Mouse (Mus musculus): ENCODE data around the gene Gcnt2.

The Gcnt2 gene

DNA sequence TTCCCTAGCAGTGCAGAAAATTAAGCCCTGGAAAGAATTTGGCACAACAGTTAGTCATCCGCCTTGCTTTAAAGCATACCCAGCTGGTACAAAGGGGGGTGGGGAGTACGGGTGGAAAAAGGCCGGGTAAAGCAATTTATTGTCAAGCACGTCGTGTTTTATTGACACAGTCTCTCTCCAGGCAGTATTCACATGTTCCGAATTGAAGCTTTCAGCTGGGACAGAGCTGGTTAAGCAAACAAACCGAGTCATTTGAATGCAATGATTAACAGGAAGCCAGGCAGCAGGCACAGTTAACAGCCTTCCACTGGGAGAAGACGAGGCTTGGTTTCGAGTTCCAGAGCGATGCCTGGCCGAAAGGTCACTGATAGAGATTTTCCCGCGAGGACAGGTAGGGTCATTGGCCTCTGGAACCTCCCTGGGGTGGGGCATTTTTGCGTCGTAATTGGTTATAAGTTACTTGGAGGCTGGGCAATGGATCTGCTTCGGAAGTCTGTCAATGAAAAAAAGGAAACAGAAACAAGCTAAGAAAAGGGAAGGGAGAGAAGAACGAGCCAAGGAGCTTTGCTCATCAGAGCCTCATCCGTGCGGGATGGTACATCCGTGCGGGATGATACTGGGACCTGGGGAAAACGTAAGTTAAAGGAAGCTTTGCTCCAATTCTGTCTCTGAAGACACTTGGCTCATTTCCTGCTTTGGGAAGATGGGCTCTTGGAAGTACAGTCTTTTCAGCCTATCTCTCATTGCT lies at the start of gene Gcnt2:
TSS of gene Gcnt2 (plus strand) at position 103 of the 748 bp plus-strand sequence.
- DNase-seq (ENCODE audit: extremely low spot score, low read depth, low spot score): no peak

GRCm38 (mm10) chr13:40820617-40821016 lies 38.9 kb upstream of the Gcnt2 start:
- no peak for DNase-seq (ENCODE audit: extremely low spot score, low read depth, low spot score)

GRCm38 (mm10) chr13:40821911-40822310 lies 37.6 kb upstream of the Gcnt2 start:
- DNase-seq (ENCODE audit: extremely low spot score, low read depth, low spot score): no peak

- no peak for DNase-seq (ENCODE audit: extremely low spot score, low read depth, low spot score)
These were observed 18.3 kb upstream of the Gcnt2 start for GRCm38 (mm10) chr13:40841146-40841787.

GRCm38 (mm10) chr13:40842141-40842540 lies 17.4 kb upstream of the Gcnt2 start:
- DNase-seq (ENCODE audit: extremely low spot score, low read depth, low spot score): no peak

- peak; percentile 41 for DNase-seq (ENCODE audit: extremely low spot score, low read depth, low spot score)
These were observed 16.0 kb upstream of the Gcnt2 start for GRCm38 (mm10) chr13:40843418-40844067.

DNA sequence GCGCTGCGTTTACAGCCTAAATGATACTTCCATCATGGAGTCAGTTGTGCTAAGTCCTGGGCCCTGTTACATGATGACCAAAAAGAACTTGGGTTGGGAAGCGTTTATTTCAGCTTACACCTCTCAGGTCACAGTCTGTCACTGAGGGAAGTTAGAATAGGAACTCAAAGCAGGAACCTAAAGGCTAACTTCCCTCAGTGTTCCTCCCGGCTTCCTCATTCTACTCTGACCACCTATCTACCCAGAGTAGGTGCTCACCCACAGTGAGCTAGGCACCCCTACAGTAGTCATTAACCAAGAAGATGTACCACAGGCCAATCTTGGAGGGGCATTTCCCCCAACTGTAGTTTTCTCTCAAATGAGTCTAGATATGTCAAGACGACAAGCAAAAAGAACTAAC lies 15.4 kb upstream of the Gcnt2 start:
- DNase-seq (ENCODE audit: extremely low spot score, low read depth, low spot score): no peak

DNA sequence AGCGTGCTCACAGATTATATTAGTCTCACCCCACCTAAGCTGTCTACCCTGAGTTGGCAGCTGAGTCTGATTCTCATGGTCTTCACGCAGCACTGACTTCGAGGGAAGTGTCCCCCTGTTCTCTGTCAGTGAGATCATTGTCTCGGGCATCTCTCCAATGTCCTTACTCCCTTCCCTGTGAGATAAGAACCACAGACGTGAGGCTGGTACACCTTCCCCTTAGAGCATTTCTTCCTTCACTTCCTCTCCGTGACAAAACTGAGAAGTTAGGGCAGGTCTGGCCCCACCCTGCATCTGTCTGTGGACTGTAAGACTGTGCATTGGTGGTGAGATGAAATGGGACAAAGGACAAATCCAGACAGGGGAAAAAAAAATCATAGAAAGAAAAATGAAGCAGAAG lies 13.6 kb upstream of the Gcnt2 start:
- DNase-seq (ENCODE audit: extremely low spot score, low read depth, low spot score): no peak

DNA sequence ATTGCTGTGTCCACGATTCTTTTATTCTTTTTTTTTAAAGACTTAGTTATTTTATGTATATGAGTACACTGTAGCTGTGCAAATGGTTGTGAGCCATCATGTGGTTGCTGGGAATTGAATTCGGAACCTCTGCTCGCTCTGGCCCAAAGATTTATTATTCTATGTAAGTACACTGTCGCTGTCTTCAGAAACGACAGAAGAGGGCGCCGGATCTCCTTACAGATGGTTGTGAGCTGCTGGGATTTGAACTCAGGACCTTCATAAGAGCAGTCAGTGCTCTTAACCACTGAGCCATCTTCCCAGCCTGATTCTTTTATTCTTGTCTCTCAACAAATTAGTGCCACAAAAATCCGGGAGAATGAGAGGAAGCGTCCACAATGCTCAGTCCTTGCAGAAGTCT lies 13.2 kb upstream of the Gcnt2 start:
- DNase-seq (ENCODE audit: extremely low spot score, low read depth, low spot score): no peak

- DNase-seq (ENCODE audit: extremely low spot score, low read depth, low spot score): no peak
These were observed 11.7 kb upstream of the Gcnt2 start for GRCm38 (mm10) chr13:40847898-40848297.

- DNase-seq (ENCODE audit: extremely low spot score, low read depth, low spot score): no peak
These were observed 8.9 kb upstream of the Gcnt2 start for GRCm38 (mm10) chr13:40850686-40851085.

DNA sequence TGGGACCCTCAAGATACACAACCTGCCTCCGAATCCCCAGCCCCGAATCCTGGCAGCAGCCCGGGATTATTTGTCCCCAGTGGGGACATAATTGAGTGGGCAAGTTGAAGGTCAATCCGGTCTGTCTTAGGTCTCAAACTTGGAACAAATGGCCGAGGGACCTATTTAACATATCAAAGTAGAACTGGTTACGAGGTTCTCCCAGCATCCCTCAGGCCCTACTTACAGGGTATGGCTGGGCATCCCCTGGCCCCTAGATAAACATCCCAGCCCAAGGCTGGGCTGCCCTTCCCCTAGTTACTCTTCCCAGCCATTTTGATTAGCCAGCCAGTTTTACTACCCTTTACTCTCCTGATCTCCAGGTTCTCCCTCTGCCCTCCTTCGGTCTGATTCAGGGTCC lies 8.3 kb upstream of the Gcnt2 start:
- DNase-seq (ENCODE audit: extremely low spot score, low read depth, low spot score): no peak

GRCm38 (mm10) chr13:40851961-40852360 lies 7.6 kb upstream of the Gcnt2 start:
- DNase-seq (ENCODE audit: extremely low spot score, low read depth, low spot score): no peak

- DNase-seq (ENCODE audit: extremely low spot score, low read depth, low spot score): no peak
These were observed 6.8 kb upstream of the Gcnt2 start for GRCm38 (mm10) chr13:40852791-40853190.

DNA sequence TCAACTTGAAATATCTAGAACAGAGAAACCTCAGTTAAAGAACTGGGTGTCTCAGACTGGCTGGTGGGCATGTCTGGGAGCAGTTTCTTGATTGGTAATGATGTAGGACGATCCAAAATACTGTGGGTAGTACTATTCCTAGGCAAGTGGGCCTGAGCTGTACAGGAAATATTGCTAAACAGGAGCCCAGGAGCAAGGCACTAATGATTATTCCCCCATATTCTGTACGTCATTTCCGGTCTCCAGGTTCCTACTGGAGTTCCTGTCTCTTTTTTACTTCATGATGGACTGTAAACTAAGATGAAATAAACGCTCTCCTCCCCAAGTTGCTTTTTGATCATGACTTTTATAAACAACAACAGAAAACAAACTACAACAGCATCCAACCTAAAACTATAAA lies 5.7 kb upstream of the Gcnt2 start:
- no peak for DNase-seq (ENCODE audit: extremely low spot score, low read depth, low spot score)

- peak; percentile 44 for DNase-seq (ENCODE audit: extremely low spot score, low read depth, low spot score)
These were observed 5.0 kb upstream of the Gcnt2 start for GRCm38 (mm10) chr13:40854451-40855058.

- DNase-seq (ENCODE audit: extremely low spot score, low read depth, low spot score): no peak
These were observed 4.3 kb upstream of the Gcnt2 start for GRCm38 (mm10) chr13:40855266-40855665.

DNA sequence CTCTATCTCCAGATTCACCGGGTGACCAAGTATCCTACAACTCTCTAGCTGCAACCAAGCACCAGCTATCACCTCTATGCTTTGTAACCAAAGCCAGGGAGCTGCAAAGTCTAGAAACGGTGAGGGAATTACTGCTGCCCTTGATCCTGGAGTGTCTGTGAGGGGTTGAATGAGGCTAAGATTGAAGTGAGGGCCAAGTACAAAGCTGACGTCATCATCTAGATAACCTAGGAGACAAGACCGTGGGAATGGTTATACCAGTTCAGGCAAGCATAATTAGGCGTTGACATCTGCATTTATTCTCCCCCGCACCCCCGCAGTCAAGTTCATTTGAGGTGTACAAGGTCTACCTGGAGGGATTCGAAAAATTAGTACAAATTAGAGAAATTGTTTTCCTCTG lies 2.8 kb upstream of the Gcnt2 start:
- DNase-seq (ENCODE audit: extremely low spot score, low read depth, low spot score): no peak

DNA sequence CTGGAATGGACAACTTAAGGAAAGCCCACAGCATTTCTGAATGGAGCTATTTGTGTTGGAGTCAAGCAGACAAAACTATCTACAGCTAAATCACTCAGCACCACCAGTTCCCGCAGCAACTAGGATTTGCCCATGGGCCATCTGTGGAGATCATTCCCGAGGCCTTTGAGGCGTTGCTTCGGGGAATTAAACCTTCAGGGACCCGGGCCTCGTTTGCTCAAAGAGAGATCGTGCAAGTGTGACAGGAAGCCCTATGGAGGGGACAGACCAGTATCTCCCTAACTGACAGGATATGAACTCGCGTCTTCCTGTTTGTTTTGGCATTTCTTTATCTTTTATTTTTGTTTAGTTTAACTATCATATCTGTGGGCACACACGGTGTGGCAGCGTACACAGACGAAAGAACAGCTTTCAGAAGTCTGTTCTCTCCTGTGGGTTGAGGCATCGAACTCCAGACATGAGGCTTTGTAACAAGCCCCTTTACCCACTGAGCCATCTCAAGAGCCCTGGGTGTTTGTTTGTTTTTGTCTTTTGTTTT lies 2.2 kb upstream of the Gcnt2 start:
- DNase-seq (ENCODE audit: extremely low spot score, low read depth, low spot score): no peak

DNA sequence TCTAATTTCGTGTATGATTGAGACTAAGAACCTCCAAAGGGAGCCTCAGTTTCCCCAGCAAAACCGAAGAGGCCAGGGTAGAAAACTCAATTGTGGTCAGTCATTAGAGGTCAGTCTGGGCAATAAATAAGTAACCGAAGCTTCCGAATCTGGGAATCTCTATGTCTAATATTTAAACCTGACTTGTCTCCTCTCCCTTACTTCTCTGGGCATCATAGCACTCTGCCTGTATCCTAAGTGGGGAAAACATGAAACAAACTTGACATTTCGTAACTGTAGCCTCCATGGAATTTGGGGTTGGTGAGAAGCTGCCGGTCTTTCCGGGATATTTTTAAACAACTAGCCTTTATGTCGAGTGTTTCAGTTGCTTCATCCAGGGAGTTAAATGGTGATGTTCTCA lies 329 bp upstream of the Gcnt2 start:
- DNase-seq (ENCODE audit: extremely low spot score, low read depth, low spot score): no peak

- no peak for DNase-seq (ENCODE audit: extremely low spot score, low read depth, low spot score)
These were observed 3.5 kb downstream of the Gcnt2 start for GRCm38 (mm10) chr13:40863006-40863405.

Measured in hindlimb bud, embryonic 11.5 days (tissue).